Mouse (Mus musculus): ENCODE measurements around the gene Jam3.

DNA sequence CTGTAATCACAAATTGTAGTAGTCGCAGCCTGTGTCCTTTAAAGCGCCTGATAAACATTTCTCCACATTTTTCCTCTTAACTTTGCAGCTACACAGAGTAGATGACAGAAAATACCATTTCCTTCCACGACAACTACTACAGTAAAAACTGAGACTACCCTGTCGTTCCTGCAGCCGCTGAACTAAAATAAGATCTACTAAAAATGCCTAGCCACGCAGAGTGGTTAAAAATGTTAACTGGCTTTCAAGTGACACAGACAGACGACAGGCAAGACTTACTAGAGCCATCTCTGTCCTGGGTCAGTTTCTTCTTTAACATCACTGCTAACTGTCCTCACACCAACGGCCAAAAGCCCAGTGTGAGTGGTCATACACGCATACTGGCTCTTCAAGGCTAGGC, 5.4 kb downstream of the Jam3 start:
- TF ChIP-seq MYC (IDR thresholded peaks at IDR 0.05; ENCODE audit: low read depth, low read length), result no peak
- TF ChIP-seq CTCF (conservative IDR thresholded peaks at IDR 0.05 in 1 of 2, IDR thresholded peaks at IDR 0.05 in 1 of 2; ENCODE audit: low read depth in 2 of 2, low read length in 2 of 2), result no peak

Data from CH12.LX (cell line).